Mouse (Mus musculus) cerebellum, adult 2 months (tissue): ENCODE data around the gene Mis18bp1.
"Not testable (repeated sequence)": the region's sequence is repeated elsewhere in the genome, so short reads cannot be mapped to it uniquely, and the experiment has no call there.

Experiments used
- CTCF ChIP-seq: fragments of 200-500 bp; IDR thresholded peaks from 2 replicates; pipeline ENCODE4 v1.5.1; 2011; ENCODE audit warnings: low read depth, mild to moderate bottlenecking, control low read depth, low read length, moderate library complexity, borderline replicate concordance; ENCODE audit not compliant: insufficient read depth
- POLR2A ChIP-seq: fragments of 200-500 bp; IDR thresholded peaks from 2 replicates; pipeline ENCODE4 v1.6.1; 2011; ENCODE audit warnings: low read length, control low read depth, borderline replicate concordance; ENCODE audit not compliant: insufficient read depth

DNA sequence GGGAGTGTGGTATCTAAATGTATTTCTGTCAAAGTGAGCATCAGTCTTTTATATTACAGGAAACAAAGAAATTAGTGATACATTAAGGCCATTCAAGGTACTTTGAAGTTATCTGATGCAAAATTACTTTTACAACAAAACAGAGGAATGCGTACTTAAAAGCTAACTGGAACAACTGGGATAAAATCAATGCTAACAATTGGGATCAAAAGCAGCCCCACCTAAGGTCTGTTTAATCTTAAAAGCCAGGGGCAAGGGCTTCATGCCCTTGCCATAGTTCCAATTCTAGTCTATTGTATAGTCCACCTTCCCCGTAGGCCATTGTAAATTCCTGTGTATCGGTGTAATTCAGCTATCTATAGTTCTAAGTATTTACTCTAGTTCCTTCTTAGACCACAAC lies 57.4 kb downstream of the Mis18bp1 start:
- TF ChIP-seq CTCF, POLR2A: not testable (repeated sequence)
